Mouse (Mus musculus): Measurements from ENCODE around the gene Mapk3.
"Not testable (repeated sequence)": the region's sequence is repeated elsewhere in the genome, so short reads cannot be mapped to it uniquely, and the experiment has no call there.

The Mapk3 gene

GRCm38 (mm10) chr7:126759050-126759671 is at the start of gene Mapk3:
Mapk3 (plus strand) TSS chr7:126759601.
- DNase-seq (ENCODE audit: low spot score in 2 of 2): peak in 1 of 2 experiments; percentile 91

DNA sequence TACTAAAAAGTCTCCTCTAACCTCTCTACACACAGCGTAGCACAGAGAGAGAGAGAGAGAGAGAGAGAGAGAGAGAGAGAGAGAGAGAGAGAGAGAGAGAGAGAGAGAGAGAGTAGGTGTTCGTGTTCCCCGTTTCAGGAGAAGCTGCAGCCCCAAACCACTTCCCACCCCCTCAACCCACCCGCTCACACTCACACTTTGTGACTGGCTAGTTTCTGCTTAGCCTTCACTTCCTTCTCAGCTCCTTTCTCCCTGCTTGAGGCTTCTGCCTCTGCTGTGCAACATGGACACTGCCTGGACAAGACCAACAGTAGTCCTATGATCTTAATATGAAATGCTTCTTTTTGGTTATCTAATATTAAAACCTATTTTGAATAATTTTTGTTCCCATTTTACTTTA is 49.1 kb upstream of the Mapk3 start:
- no peak for DNase-seq (ENCODE audit: low spot score in 2 of 2)

GRCm38 (mm10) chr7:126711910-126712309 is 47.5 kb upstream of the Mapk3 start:
- DNase-seq (ENCODE audit: low spot score in 2 of 2): no peak

- no peak for DNase-seq (ENCODE audit: low spot score in 2 of 2)
These were observed 43.7 kb upstream of the Mapk3 start for GRCm38 (mm10) chr7:126715679-126716078.

DNA sequence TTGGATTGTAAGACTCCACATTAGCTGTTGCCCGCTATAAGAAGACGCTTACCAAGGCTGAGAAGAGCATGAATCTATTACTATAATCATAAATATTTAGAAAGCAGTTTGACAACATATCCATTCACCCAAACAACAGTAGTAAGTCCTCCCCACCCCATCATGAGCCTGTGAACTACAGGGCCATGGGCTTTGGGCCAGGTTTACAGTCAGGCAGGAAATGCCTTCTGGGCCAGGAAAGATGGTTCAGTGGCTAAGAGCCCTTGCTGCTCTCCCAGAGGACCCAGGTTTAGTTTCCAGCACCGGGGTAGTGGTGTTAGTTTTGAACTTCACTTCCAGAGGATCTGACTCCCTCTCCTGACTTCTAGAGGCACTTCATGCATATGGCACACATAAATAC is 41.8 kb upstream of the Mapk3 start:
- DNase-seq (ENCODE audit: low spot score in 2 of 2): no peak

- no peak for DNase-seq (ENCODE audit: low spot score in 2 of 2)
These were observed 40.5 kb upstream of the Mapk3 start for GRCm38 (mm10) chr7:126718787-126719337.

DNA sequence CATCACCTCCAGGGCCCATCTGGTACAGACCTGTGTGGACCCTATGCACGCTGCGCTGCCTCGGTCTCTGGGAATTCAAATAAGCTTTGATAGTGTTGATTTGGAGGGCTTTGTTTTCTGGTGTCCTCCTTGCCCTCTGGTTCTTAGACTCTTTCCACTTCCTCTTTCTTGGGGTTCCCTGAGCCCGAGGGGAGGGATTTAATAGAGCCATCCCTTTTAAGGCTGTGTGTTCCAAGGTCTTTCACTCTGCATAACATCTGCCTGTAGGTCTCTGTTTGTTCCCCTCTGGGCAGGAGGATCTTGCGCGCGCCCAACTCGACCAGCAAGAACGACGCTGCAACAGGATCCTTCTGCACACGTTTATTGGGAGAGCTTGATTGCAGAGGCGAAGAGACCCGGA is 37.8 kb upstream of the Mapk3 start:
- DNase-seq (ENCODE audit: low spot score in 2 of 2): no peak

- no peak for DNase-seq (ENCODE audit: low spot score in 2 of 2)
These were observed 34.3 kb upstream of the Mapk3 start for GRCm38 (mm10) chr7:126725077-126725476.

- no peak for DNase-seq (ENCODE audit: low spot score in 2 of 2)
These were observed 33.7 kb upstream of the Mapk3 start for GRCm38 (mm10) chr7:126725667-126726066.

DNA sequence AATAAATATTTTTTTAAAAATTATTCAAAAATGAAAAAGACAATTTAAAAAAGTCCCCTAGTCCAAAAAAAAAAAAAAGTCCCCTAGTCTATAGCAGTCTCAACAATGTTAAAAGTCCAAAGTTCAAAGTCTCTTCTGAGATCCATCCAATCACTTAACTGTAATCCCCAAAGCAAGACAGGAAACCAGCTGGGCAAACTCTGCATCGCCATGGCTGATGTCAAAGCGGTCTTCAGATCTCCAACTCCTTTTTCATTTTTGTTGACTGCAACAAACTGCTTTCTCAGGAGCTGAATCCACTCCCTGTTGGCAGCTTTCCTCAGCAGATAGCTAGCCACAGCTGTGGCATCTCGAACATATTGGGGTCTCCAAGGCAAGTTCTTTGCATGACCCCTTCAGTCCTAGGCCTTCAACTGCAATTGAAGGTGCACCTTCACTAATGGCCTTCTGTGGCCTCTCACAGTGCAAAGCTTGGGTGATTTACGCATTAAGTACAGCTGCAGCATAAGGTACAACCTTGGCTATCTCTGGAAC is 29.1 kb upstream of the Mapk3 start:
- not testable (repeated sequence) for DNase-seq (ENCODE audit: low spot score in 2 of 2)

DNA sequence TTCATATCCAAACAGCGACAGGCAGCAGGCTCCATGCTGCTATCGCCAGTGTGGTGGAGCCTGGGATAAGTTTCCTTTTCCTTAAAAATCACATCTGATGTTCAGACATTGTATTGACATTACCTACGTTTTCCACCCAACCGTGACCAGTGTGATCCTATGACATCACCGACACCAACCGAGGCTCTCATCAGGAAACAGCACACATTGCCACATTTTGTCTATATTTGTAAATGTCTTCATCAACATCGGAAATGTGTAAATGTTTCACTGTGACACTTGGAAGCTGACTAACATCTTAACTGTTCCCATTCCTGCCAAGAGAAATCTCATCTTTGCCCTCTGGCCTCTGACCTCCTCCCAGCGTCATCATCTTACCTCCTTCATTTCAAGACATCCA is 23.3 kb upstream of the Mapk3 start:
- no peak for DNase-seq (ENCODE audit: low spot score in 2 of 2)

DNA sequence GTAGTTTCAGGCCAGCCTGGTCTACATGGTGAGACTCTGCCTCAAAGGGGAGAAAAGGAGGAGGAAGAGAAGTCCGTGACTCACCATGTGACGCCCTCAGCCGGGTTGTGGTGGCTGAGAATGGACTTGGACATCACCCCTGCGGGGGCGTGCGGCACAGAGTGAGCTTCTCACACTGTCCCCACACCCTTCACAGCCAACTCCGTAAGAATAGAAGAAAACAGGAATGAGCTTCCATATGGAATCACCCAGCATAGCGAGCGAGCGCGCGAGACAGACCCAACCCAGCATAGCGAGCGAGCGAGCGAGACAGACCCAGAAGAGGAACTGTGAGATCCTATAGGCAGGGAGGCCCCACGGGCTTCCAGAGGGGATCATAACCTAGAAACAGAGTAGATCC is 19.9 kb upstream of the Mapk3 start:
- peak in 1 of 2 experiments; percentile 76 for DNase-seq (ENCODE audit: low spot score in 2 of 2)

GRCm38 (mm10) chr7:126740132-126740735 is 19.2 kb upstream of the Mapk3 start:
- DNase-seq (ENCODE audit: low spot score in 2 of 2): no peak

DNA sequence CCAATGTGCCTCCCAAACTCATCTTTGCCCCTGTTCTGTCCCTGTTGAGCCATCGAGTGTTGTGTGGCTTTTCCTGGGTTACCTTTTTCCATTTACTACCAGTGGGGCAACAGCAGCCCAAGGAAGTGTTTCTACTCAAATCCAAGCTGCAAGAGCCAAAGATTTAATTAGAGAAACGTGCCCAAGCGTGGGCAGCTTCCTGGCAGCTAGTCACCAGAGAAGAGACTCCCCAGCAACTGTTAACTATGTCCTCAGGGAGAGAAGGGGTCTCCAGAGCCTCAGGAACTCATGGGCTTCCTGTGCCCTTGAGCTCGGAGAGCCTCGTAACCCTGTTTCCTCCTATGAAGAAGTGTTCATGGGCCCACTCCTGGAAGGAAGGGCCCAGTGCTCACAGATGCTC is 18.4 kb upstream of the Mapk3 start:
- DNase-seq (ENCODE audit: low spot score in 2 of 2): no peak

GRCm38 (mm10) chr7:126741452-126741851 is 17.9 kb upstream of the Mapk3 start:
- no peak for DNase-seq (ENCODE audit: low spot score in 2 of 2)

GRCm38 (mm10) chr7:126741964-126742482 is 17.4 kb upstream of the Mapk3 start:
- DNase-seq (ENCODE audit: low spot score in 2 of 2): no peak

GRCm38 (mm10) chr7:126746066-126746465 is 13.3 kb upstream of the Mapk3 start:
- DNase-seq (ENCODE audit: low spot score in 2 of 2): peak in 1 of 2 experiments; percentile 26

DNA sequence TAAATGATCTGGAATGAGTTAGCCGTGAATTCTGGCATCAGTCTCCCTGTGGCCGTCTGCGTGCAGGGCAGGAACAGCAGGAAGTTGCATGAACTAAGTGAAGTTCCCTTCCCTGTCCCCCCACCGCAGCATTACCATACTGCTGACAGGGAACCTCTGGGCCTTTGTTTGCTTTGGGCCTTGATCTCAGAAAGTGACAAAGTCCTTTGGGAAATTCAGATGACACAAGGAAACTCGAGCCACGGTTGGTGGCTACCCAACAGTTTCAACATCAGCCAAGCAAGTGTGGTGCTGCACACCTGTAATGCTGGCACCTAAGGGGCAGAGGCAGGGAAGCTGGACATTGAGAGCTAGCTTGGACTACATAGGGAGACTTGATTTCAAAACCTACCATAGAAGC is 12.6 kb upstream of the Mapk3 start:
- DNase-seq (ENCODE audit: low spot score in 2 of 2): no peak

DNA sequence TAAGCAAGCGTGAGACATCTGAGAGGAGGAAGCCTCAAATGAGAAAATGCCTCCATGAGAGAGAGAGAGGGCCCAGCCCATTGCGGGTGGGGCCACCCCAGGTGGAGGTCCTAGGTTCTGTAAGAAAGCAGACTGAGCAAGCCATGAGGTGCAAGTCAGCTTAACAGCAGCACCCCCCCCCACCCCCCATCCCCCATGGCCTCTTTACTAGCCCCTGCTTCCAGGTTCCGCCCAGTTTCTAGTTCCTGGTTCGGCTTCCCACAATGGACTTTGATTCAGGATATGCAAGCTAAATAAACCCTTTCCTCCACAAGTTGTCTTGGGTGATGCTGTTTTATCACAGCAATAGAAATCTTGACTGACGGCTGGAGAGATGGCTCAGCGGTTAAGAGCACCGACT is 10.6 kb upstream of the Mapk3 start:
- DNase-seq (ENCODE audit: low spot score in 2 of 2): no peak

- DNase-seq (ENCODE audit: low spot score in 2 of 2): no peak
These were observed 9.6 kb upstream of the Mapk3 start for GRCm38 (mm10) chr7:126749582-126750343.

DNA sequence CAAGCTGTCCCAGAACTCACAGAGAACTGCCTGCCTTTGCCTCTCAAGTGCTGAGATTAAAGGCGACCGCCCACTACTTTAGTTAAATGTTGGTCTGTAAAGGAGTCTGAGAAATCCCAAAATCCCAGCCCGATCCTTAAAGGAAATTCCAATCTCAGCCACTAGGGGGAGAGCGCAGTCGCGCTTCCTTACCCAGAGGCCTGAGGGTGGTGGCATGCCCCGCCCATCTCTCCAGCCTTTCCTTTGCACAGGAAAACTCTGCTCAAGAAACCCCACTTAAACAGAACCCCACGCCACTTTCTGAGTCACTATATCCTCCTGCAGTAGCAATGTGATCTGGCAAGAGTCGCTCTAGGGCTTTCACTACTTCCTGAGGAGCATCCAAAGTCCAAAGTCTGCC is 4.5 kb upstream of the Mapk3 start:
- DNase-seq (ENCODE audit: low spot score in 2 of 2): peak in 1 of 2 experiments; percentile 86

- no peak for DNase-seq (ENCODE audit: low spot score in 2 of 2)
These were observed 862 bp upstream of the Mapk3 start for GRCm38 (mm10) chr7:126758539-126758938.

Measured in left cerebral cortex, adult 9 months (tissue).